Mouse (Mus musculus) heart, embryonic 10.5 days (tissue): ENCODE data around the gene Ap3b2. TPM values are rescaled to one million over a fixed set of nuclear protein-coding genes. Genes with fewer than 3 reads are reported as not detected.
"Not testable (repeated sequence)": the region's sequence is repeated elsewhere in the genome, so short reads cannot be mapped to it uniquely, and the experiment has no call there.

Experiments
- DNase-seq: peaks from one replicate; pipeline ENCODE4 v3.0.0-alpha.2; 2017; ENCODE audit warnings: low spot score
- H3K27ac ChIP-seq: fragments of 300-500 bp; sonication (generic); 2 replicates; pipeline ENCODE4 v1.5.1; 2016; ENCODE audit warnings: mild to moderate bottlenecking
- H3K27me3 ChIP-seq: fragments of 300-500 bp; sonication (generic); 2 replicates; pipeline ENCODE4 v1.6.1; 2016; ENCODE audit warnings: mild to moderate bottlenecking; ENCODE audit not compliant: poor library complexity, insufficient read depth, severe bottlenecking
- H3K36me3 ChIP-seq: fragments of 300-500 bp; sonication (generic); 2 replicates; pipeline ENCODE4 v1.6.1; 2016; ENCODE audit warnings: mild to moderate bottlenecking, moderate library complexity
- H3K4me1 ChIP-seq: fragments of 300-500 bp; sonication (generic); 2 replicates; pipeline ENCODE4 v1.6.1; 2016; ENCODE audit warnings: mild to moderate bottlenecking
- H3K4me3 ChIP-seq: fragments of 300-500 bp; sonication (generic); 2 replicates; pipeline ENCODE4 v1.5.1; 2016; ENCODE audit warnings: mild to moderate bottlenecking, moderate library complexity
- H3K9me3 ChIP-seq: fragments of 300-500 bp; sonication (generic); 2 replicates; pipeline ENCODE4 v1.6.1; 2016; ENCODE audit warnings: mild to moderate bottlenecking, moderate library complexity
- WGBS: fragments of 180-500 bp; shearing (Covaris S2); methylation state at CpG from one replicate; pipeline ENCODE4 v1.1.7; 2016; 5-methylcytosine and 5-hydroxymethylcytosine counted together
- polyA plus RNA-seq: library from polyadenylated mRNA; unstranded; fragments of >200 nt; fragmentation: Nextera tagmentation; extraction: Ambion mirVana; gene quantifications from 2 replicates; pipeline ENCODE4 v1.2.1, GENCODE M21; 2016

Ap3b2 gene
- polyA plus RNA-seq, 1 experiment from 2014 or later = 16.8 TPM

GRCm38 (mm10) chr7:81514906-81515590 lies 21.3 kb upstream of the Ap3b2 start:
- DNase-seq = no peak
- 51% methylated on average over 13 of the region's 13 CpGs for WGBS
- peaks cover 17% of the 10 kb centered on the region for H3K27me3 ChIP-seq
- no peaks in the 10 kb centered on the region for H3K36me3 ChIP-seq
- H3K27ac ChIP-seq = no peak overlapping the region
- H3K4me3 ChIP-seq = no peak overlapping the region
- H3K4me1 ChIP-seq = 0 out of 2 replicates have a peak, but pooled peaks cover 6% of the 10 kb centered on the region
- H3K9me3 ChIP-seq = no peaks in the 10 kb centered on the region

GRCm38 (mm10) chr7:81501050-81501449 lies 7.3 kb upstream of the Ap3b2 start:
- no peak for DNase-seq
- no peak overlapping the region for H3K4me3 ChIP-seq
- no peaks in the 10 kb centered on the region for H3K9me3 ChIP-seq
- H3K4me1 ChIP-seq = peaks cover 13% of the 10 kb centered on the region
- H3K27me3 ChIP-seq = peaks cover 16% of the 10 kb centered on the region
- no peak overlapping the region for H3K27ac ChIP-seq
- WGBS = 68% methylated on average over 2 of the region's 2 CpGs
- H3K36me3 ChIP-seq = no peaks in the 10 kb centered on the region

GRCm38 (mm10) chr7:81498181-81498580 lies 4.5 kb upstream of the Ap3b2 start, which contains the start of gene BC048679:
BC048679 (minus strand) TSS chr7:81498281.
- WGBS = 49% methylated on average over 7 of the region's 7 CpGs
- no peak within 1 kb of the TSS for H3K4me3 ChIP-seq

GRCm38 (mm10) chr7:81497171-81497570 lies 3.4 kb upstream of the Ap3b2 start:
- H3K27me3 ChIP-seq = peaks cover 52% of the 10 kb centered on the region
- peaks cover 16% of the 10 kb centered on the region for H3K4me1 ChIP-seq
- no peaks in the 10 kb centered on the region for H3K36me3 ChIP-seq
- WGBS = 46% methylated on average over 6 of the region's 6 CpGs
- no peaks in the 10 kb centered on the region for H3K9me3 ChIP-seq
- no peak overlapping the region for H3K4me3 ChIP-seq
- no peak overlapping the region for H3K27ac ChIP-seq
- no peak for DNase-seq

More at GRCm38 (mm10) chr7:81498181-81498580, 4.5 kb upstream of the Ap3b2 start, which contains the start of gene BC048679:
- Histone ChIP-seq H3K36me3 (no peaks in the 10 kb centered on the region), H3K4me1 (peaks cover 16% of the 10 kb centered on the region), H3K27me3 (peaks cover 42% of the 10 kb centered on the region), H3K27ac (no peak within 1 kb of the TSS), H3K9me3 (no peaks in the 10 kb centered on the region)
- DNase-seq = no peak

- no peaks in the 10 kb centered on the region for H3K9me3 ChIP-seq
- peaks cover 54% of the 10 kb centered on the region for H3K27me3 ChIP-seq
- no peak overlapping the region for H3K27ac ChIP-seq
- DNase-seq = no peak
- no peaks in the 10 kb centered on the region for H3K36me3 ChIP-seq
- H3K4me1 ChIP-seq = peaks cover 16% of the 10 kb centered on the region
- WGBS = 44% methylated on average over 9 of the region's 9 CpGs
- no peak overlapping the region for H3K4me3 ChIP-seq
These were observed 1.1 kb downstream of the Ap3b2 start for GRCm38 (mm10) chr7:81492628-81493027.

- H3K4me3 ChIP-seq = peak overlapping the region; percentile 16; the same call in 1 of the 2 replicates
- H3K4me1 ChIP-seq = peaks cover 10% of the 10 kb centered on the region
- H3K27ac ChIP-seq = no peak overlapping the region
- peaks cover 29% of the 10 kb centered on the region for H3K27me3 ChIP-seq
- H3K9me3 ChIP-seq = no peaks in the 10 kb centered on the region
- WGBS = 12% methylated on average over 9 of the region's 9 CpGs
- H3K36me3 ChIP-seq = no peaks in the 10 kb centered on the region
- no peak for DNase-seq
These were observed 4.1 kb downstream of the Ap3b2 start for GRCm38 (mm10) chr7:81489649-81490048.

- Histone ChIP-seq H3K27me3 (peaks cover 32% of the 10 kb centered on the region), H3K4me3 (no peak overlapping the region), H3K27ac (no peak overlapping the region), H3K36me3 (no peaks in the 10 kb centered on the region), H3K9me3 (no peaks in the 10 kb centered on the region), H3K4me1 (peaks cover 8% of the 10 kb centered on the region)
- DNase-seq = no peak
- WGBS = 11% methylated on average over 8 of the region's 8 CpGs
These were observed 12.9 kb downstream of the Ap3b2 start for GRCm38 (mm10) chr7:81480800-81481199.

- no peak for DNase-seq
These were observed 14.1 kb downstream of the Ap3b2 start for GRCm38 (mm10) chr7:81479531-81480090.

GRCm38 (mm10) chr7:81478261-81478660 lies 15.5 kb downstream of the Ap3b2 start:
- not testable (repeated sequence) for H3K4me3 ChIP-seq, H3K36me3 ChIP-seq, H3K9me3 ChIP-seq, DNase-seq, H3K27ac ChIP-seq, H3K4me1 ChIP-seq
- H3K27me3 ChIP-seq = peaks cover 48% of the 10 kb centered on the region

More at GRCm38 (mm10) chr7:81479531-81480090, 14.1 kb downstream of the Ap3b2 start:
- H3K4me3 ChIP-seq = no peak overlapping the region
- H3K36me3 ChIP-seq = no peaks in the 10 kb centered on the region
- H3K27ac ChIP-seq = no peak overlapping the region
- 53% methylated on average over 3 of the region's 3 CpGs for WGBS
- no peaks in the 10 kb centered on the region for H3K9me3 ChIP-seq
- peaks cover 8% of the 10 kb centered on the region for H3K4me1 ChIP-seq
- peaks cover 43% of the 10 kb centered on the region for H3K27me3 ChIP-seq

GRCm38 (mm10) chr7:81476833-81477232 lies 16.9 kb downstream of the Ap3b2 start:
- no peaks in the 10 kb centered on the region for H3K9me3 ChIP-seq
- no peak for DNase-seq
- WGBS = 3% methylated on average over 22 of the region's 24 CpGs
- peaks cover 8% of the 10 kb centered on the region for H3K4me1 ChIP-seq
- peak overlapping the region; percentile 45 for H3K4me3 ChIP-seq
- no peak overlapping the region for H3K27ac ChIP-seq
- H3K36me3 ChIP-seq = no peaks in the 10 kb centered on the region
- H3K27me3 ChIP-seq = peaks cover 52% of the 10 kb centered on the region

- no peak overlapping the region for H3K27ac ChIP-seq
- peaks cover 52% of the 10 kb centered on the region for H3K27me3 ChIP-seq
These were observed 18.5 kb downstream of the Ap3b2 start for GRCm38 (mm10) chr7:81475221-81475620.

GRCm38 (mm10) chr7:81464906-81465450 lies 28.7 kb downstream of the Ap3b2 start:
- Histone ChIP-seq H3K9me3 (no peaks in the 10 kb centered on the region), H3K27me3 (peaks cover 45% of the 10 kb centered on the region; the same call in 1 of the 2 replicates), H3K4me3 (no peak overlapping the region), H3K4me1 (no peaks in the 10 kb centered on the region), H3K36me3 (0 out of 2 replicates have a peak, but pooled peaks cover 2% of the 10 kb centered on the region), H3K27ac (no peak overlapping the region)
- 63% methylated on average over 9 of the region's 9 CpGs for WGBS
- DNase-seq = peak; percentile 67

More at GRCm38 (mm10) chr7:81475221-81475620, 18.5 kb downstream of the Ap3b2 start:
- WGBS = 65% methylated on average over 3 of the region's 3 CpGs
- H3K9me3 ChIP-seq = no peaks in the 10 kb centered on the region
- peaks cover 8% of the 10 kb centered on the region for H3K4me1 ChIP-seq
- no peaks in the 10 kb centered on the region for H3K36me3 ChIP-seq
- no peak for DNase-seq
- no peak overlapping the region for H3K4me3 ChIP-seq

- peak; percentile 81 for DNase-seq
- H3K4me3 ChIP-seq = no peak overlapping the region
- H3K27me3 ChIP-seq = peaks cover 50% of the 10 kb centered on the region
- no peaks in the 10 kb centered on the region for H3K9me3 ChIP-seq
- no peak overlapping the region for H3K27ac ChIP-seq
- under 1% methylated on average over 4 of the region's 4 CpGs for WGBS
- H3K36me3 ChIP-seq = 0 out of 2 replicates have a peak, but pooled peaks cover 2% of the 10 kb centered on the region
- H3K4me1 ChIP-seq = no peaks in the 10 kb centered on the region
These were observed 29.6 kb downstream of the Ap3b2 start for GRCm38 (mm10) chr7:81464116-81464515.
